Mouse (Mus musculus): ENCODE data around the gene Itih5.
A peak's percentile ranks its signal among the peaks of the same experiment; 100 is the strongest.

The Itih5 gene

DNA sequence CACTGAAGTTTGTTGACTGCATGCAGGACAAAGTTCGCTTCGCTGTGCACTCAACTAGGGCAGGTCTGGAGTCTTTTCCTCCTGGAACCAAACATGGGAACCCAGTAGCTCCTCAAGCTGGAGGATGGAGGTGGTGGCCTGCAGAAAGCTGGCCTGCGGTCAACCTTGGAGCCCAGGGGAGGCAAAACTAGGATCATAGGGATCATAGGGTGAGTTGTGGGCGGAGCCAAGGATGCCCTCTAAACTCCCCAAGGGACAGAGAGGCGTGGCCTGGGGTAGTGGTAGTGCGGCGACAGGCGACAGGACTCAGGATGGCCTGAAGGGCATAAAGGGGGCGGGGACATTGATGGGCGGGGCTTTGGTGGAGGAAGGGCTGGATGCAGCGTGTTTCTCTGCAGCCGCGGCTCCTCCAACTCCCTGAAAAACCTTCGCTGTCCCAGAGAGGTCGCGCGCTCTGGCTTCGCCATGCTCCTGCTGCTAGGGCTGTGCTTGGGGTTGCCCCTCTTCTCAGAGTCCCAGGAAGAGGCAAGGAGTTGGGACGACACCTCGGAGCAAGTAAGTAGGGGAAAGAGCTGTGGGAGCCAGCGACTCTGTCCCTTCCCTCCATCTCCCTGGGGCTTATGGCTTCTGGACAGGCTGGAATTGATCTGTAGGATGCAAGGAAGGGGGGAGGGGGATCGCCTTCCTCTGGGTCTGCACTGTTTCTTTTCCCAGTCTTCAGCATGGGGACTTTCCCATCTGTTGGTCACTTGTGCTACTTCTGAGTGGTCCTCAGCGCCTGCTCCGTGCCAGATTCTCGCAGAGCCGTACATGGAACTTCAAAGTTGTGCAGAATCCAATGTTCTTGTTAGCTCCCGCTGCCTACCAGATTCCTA is at the start of gene Itih5:
Gene Itih5 (plus strand): TSS at position 371 of the 875 bp plus-strand sequence.
- no peak for DNase-seq (ENCODE audit: low spot score in 2 of 2)

DNA sequence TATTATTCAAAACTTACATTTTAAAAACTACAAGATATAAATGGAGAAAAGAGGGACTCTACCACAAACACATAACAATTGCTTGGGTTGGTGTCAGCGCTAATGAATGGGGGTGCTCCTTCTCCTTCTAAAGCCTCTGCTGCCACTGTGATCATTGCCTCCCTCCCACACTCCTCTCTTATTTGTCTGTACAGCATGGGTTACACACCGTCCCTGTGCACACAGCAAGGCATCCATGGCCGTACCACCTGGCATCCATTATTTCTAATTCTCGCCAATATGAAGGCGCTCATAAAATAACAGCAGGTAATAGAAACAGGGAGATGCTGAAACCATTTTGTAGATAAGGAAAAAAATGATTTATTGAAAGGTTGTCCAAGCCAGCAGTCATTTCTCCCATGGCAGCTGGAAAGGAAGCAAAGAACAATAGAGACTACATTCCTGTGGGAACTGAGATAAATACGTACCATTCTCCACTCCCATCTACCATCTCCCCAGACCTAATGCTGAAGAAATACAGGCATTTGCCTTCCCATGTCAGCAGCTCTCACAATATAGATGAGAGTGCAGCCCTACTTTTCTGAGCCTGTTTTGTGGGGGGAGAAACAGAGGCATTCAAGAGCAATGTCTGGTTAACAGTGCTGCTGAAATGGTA is 44.7 kb upstream of the Itih5 start:
- DNase-seq (ENCODE audit: low spot score in 2 of 2) = no peak

- DNase-seq (ENCODE audit: low spot score in 2 of 2) = no peak
Measured at GRCm38 (mm10) chr2:10118751-10119150, 34.6 kb upstream of the Itih5 start.

- DNase-seq (ENCODE audit: low spot score in 2 of 2) = no peak
Measured at GRCm38 (mm10) chr2:10119276-10119675, 34.1 kb upstream of the Itih5 start.

GRCm38 (mm10) chr2:10121826-10122225 is 31.5 kb upstream of the Itih5 start:
- no peak for DNase-seq (ENCODE audit: low spot score in 2 of 2)

GRCm38 (mm10) chr2:10126122-10126521 is 27.2 kb upstream of the Itih5 start:
- no peak for DNase-seq (ENCODE audit: low spot score in 2 of 2)

- no peak for DNase-seq (ENCODE audit: low spot score in 2 of 2)
Measured at GRCm38 (mm10) chr2:10127471-10127870, 25.9 kb upstream of the Itih5 start.

- no peak for DNase-seq (ENCODE audit: low spot score in 2 of 2)
Measured at GRCm38 (mm10) chr2:10128571-10128970, 24.8 kb upstream of the Itih5 start.

DNA sequence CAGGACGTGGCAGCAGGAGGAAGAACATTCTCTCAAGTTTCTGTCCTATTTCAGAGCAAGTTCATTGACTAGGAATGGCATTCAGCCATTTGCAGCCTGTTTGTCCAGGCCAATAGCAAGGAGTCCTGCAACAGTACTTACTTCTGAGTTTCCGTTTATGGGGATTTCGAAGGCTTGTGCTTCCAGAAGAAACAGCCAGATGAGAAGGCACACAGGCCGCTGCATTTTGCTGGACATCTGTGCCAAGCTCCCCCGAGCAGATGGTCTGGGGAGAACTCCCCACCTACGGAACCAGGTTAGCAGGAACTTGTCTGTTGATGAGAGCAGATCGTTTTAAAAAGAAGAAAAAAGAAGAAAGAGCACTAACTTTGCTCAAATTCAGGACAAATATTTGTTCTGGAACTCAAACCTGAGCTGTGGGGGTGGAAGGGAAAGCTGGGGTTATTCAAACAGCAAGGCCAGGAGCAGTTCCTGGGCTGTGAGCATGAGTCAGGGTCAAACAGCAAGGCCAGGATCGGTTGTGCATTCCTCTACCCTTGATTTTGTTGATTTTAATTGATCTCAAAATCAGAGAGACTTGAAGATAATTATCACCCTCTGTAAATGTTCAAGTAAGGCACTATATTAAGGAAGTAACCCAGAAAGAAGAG is 22.9 kb upstream of the Itih5 start:
- peak; percentile 48 to 51 for DNase-seq (ENCODE audit: low spot score in 2 of 2)

- no peak for DNase-seq (ENCODE audit: low spot score in 2 of 2)
Measured at GRCm38 (mm10) chr2:10131296-10131695, 22.1 kb upstream of the Itih5 start, which contains the start of gene Itih2. Gene Itih2 (minus strand): TSS chr2:10131396.

DNA sequence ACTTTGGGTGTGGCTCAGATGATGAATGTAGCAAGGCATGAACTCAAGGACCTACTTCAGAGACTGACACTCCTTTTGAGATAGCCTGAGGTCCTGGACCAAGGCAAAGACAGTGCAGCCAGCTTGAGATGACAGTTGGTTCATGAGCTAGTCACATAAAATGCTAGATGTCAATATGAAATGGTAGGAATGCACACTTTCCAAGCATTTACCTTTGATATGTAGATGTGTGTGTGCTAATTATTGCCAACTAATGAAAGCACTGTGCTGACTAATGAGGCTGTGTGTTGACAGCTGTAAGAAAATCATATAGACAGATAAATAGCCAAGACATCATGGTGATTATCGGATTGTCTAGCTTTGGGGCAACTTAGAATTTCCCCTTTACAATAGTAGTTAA is 21.2 kb upstream of the Itih5 start:
- no peak for DNase-seq (ENCODE audit: low spot score in 2 of 2)

GRCm38 (mm10) chr2:10133941-10134340 is 19.4 kb upstream of the Itih5 start:
- DNase-seq (ENCODE audit: low spot score in 2 of 2) = no peak

GRCm38 (mm10) chr2:10137320-10137719 is 16.1 kb upstream of the Itih5 start:
- DNase-seq (ENCODE audit: low spot score in 2 of 2) = no peak

DNA sequence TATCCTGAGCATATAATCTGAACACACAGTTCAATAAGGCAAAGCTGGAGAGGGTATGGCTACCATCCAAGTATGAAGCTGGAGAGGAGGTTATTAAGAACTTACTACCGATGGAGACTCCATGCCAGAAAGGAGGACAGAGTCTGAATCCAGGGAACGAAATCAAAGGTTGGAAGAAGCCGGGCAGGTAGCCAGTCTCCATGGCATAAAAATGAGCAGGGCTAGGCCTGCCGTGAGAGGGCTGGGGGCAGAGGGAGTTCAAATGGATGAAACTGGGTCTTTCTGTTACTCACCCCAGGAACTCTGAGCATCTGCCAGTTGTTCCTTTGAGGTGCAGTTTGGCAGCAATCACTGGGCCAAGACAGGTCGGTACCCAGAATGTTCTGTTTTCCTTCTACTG is 12.9 kb upstream of the Itih5 start:
- no peak for DNase-seq (ENCODE audit: low spot score in 2 of 2)

DNA sequence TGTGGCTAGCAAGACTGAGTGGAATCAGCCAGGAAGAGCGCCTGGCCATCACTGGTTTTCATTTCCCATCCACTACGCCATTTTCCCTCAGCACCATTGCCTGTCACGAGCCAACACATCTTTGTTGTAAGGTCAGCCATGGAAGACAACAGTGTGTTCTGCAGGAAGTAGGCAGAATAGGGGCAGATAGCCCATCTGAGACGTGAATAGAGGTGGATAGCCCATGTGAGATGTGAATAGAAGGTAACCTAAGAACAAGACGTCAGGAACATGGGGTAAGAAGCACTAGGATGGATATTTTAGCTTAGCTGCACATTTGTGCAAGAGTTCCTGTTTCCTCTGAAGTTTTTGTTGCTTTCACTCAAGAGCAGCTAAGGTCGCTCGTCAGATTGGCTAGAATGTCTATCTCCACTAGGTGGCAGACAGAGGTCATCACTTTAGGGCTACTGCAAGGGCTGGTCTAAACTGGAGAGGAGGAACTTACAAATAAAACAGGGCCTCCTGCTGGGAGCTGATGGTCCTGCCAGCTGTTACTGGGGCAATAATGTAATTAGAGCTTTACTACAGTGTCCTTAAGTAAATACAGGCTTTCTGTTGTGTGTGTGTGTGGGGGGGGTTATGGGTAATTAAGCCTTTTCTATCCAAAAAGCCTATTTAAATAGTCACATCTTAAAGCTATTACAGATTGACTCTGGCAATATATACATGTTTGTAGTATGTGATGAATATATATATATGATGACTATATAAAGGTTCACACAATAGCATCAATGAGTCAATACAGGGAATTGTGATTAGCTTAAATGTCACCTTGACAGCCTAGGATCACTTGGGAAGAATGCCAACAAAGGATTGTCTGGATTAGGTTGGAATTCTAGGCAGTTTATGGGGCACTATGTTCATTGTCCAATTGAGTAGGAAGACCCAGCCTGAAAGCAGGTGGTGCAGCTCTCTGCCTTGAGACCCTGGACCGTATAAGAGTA is 10.6 kb upstream of the Itih5 start:
- DNase-seq (ENCODE audit: low spot score in 2 of 2) = peak; percentile 44 to 50

- no peak for DNase-seq (ENCODE audit: low spot score in 2 of 2)
Measured at GRCm38 (mm10) chr2:10145514-10145913, 7.9 kb upstream of the Itih5 start.

DNA sequence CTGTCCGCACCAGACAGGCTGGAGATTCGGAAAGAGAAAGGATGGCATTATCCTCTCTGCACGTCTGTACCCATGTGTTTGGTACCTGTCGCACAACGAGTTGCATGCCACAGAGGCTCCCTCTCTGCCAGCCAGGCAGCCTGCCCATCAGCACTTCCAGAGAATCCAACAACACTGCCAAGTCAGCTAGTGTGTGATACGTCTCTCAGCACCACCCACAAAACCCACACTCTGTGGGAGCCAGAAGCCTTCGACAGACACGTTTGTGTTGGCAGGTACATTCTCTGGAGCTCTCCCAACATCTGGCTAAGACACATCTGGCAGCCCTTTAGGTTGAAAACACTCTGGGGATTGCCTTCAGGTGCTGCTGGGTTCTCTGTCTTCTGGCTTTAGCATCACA is 6.2 kb upstream of the Itih5 start:
- DNase-seq (ENCODE audit: low spot score in 2 of 2) = peak; percentile 13 to 43

DNA sequence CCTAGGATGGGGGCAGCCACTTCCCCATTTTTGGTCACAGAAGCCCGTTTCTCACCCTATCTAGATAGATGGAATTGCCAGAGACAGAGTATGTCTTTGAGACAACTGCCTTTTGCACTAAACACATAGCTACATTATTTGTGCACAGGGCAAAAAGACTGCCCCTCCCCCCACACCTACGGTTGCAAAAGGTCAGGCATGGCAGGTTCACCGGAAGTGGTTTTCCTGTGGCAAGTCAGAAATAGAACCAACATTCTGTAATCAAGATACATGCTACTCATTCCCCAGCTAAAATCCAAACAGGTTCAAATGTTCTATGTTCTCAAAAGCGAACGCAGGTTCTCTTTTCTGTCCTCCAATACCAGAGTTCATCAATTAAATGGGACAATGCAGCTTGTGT is 781 bp upstream of the Itih5 start:
- no peak for DNase-seq (ENCODE audit: low spot score in 2 of 2)

DNA sequence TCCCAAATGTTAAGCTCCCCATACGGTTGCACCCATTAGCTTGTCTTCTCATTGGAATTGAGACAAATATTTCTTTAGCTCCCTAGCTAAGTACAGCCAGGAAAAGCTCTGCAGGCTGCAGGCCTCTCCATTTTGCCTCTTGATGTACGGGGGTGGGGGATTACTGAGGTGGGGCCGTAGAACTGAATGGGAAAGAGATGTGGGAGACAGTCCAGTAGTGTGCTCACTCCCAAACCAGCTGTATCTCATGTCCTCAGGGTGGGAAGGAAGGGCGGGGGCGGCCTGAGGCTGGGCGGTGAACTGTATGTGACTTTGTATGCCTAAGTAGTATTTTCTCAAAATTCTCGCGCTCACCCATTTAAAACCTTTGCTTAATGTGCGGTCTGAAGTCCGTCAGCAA is 3.8 kb downstream of the Itih5 start:
- DNase-seq (ENCODE audit: low spot score in 2 of 2) = no peak

DNA sequence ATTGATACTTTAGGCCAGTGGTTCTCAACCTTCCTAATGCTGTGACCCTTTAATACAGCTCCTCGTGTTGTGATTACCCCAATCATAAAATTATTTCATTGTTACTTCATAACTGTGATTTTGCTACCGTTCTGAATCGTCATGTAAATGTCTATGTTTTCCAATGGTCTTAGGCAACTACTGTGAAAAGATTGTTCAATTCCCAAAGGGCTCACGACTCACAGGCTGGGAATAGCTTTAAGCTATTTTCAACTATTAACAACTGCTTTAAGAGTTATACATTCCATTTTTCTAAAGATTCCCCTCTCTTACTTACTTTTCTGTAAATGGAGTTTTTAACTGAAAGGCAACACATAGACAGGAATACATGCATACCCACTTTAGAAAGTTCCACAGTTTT is 8.6 kb downstream of the Itih5 start:
- DNase-seq (ENCODE audit: low spot score in 2 of 2) = no peak

GRCm38 (mm10) chr2:10166635-10167034 is 13.3 kb downstream of the Itih5 start:
- no peak for DNase-seq (ENCODE audit: low spot score in 2 of 2)
